In genomic region chr2:157559440-157559839, GRCm38 (mm10) we compare ENCODE assay signal across 8 mouse cellular contexts. TPM values are rescaled to one million over a fixed set of nuclear protein-coding genes. Genes with fewer than 3 reads are reported as not detected.
DNase-seq lines count a peak whose midpoint lies in the region; ATAC-seq and TF ChIP-seq lines count a peak whose summit lies in the region.

No protein-coding gene starts in this region.

- no peak overlapping the region for H3K4me3 ChIP-seq in left cerebral cortex, adult 2 months
- H3K4me3 ChIP-seq in embryonic facial prominence, embryonic 14.5 days (ENCODE audit: low read depth, low read length) = peak overlapping the region; percentile 52
- H3K4me3 ChIP-seq in limb, embryonic 10.5 days = peak overlapping the region; percentile 67
- peak overlapping the region; percentile 61 for H3K4me3 ChIP-seq in olfactory bulb, adult 2 months (ENCODE audit: insufficient read depth, low read depth, low read length)

- H3K4me2 ChIP-seq in embryonic facial prominence, embryonic 14.5 days (ENCODE audit: low read depth, low read length) = peak overlapping the region; percentile 68

- intact Hi-C loops in left cerebral cortex, adult 2 months (cut with DNase I) = no loop called here

- H3K36me3 ChIP-seq in embryonic facial prominence, embryonic 14.5 days (ENCODE audit: control insufficient read depth, insufficient read depth, low read length) = peaks cover 77% of the 10 kb centered on the region
- H3K36me3 ChIP-seq in limb, embryonic 10.5 days = peaks cover 88% of the 10 kb centered on the region

- no peak for DNase-seq in left cerebral cortex, adult 2 months (ENCODE audit: extremely low spot score in 1 of 2, low spot score in 2 of 2)
- DNase-seq in left cerebral cortex, adult 9 months (ENCODE audit: low spot score in 2 of 2) = no peak
- no peak for DNase-seq in embryonic facial prominence, embryonic 14.5 days (ENCODE audit: low spot score)
- DNase-seq in limb, embryonic 10.5 days (ENCODE audit: low spot score) = peak; percentile 43
- no peak for DNase-seq in gastrocnemius, adult 18-20 months (ENCODE audit: low spot score)
- no peak for DNase-seq in thymus, postnatal 14 days
- no peak for DNase-seq in layer of hippocampus, adult 11-12 months (ENCODE audit: low spot score)

- peaks cover 68% of the 10 kb centered on the region for H3K9me3 ChIP-seq in embryonic facial prominence, embryonic 14.5 days (ENCODE audit: control insufficient read depth, low read length)
- peaks cover 34% of the 10 kb centered on the region for H3K9me3 ChIP-seq in limb, embryonic 10.5 days (replicated peaks)

- 58% methylated on average over 19 of the region's 19 CpGs for WGBS in embryonic facial prominence, embryonic 14.5 days
- WGBS in limb, embryonic 10.5 days = 51% methylated on average over 19 of the region's 19 CpGs
- 57% methylated on average over 19 of the region's 19 CpGs for WGBS in olfactory bulb, adult 2 months

- H3K27ac ChIP-seq in left cerebral cortex, adult 2 months = no peak overlapping the region
- H3K27ac ChIP-seq in embryonic facial prominence, embryonic 14.5 days (replicated peaks; ENCODE audit: low read depth, low read length) = peak overlapping the region; percentile 65; the same call in 1 of the 2 replicates
- peak overlapping the region; percentile 92 for H3K27ac ChIP-seq in limb, embryonic 10.5 days
- H3K27ac ChIP-seq in olfactory bulb, adult 2 months (ENCODE audit: insufficient read depth, low read depth, low read length) = no peak overlapping the region

- no peak for TF ChIP-seq POLR2A in olfactory bulb, adult 2 months (IDR thresholded peaks at IDR 0.05; ENCODE audit: insufficient read depth, low read depth, low read length)

- TF ChIP-seq CTCF in left cerebral cortex, adult 2 months (IDR thresholded peaks at IDR 0.05) = peak; percentile 13
- TF ChIP-seq CTCF in olfactory bulb, adult 2 months (IDR thresholded peaks at IDR 0.05; ENCODE audit: insufficient read depth, low read depth, low read length) = no peak

- H3K27me3 ChIP-seq in embryonic facial prominence, embryonic 14.5 days (replicated peaks; ENCODE audit: control insufficient read depth, insufficient read depth, low read length) = no peaks in the 10 kb centered on the region
- H3K27me3 ChIP-seq in limb, embryonic 10.5 days (ENCODE audit: low read depth, poor library complexity, severe bottlenecking) = no peaks in the 10 kb centered on the region

- H3K4me1 ChIP-seq in embryonic facial prominence, embryonic 14.5 days (ENCODE audit: control insufficient read depth, insufficient read depth, low read length) = peaks cover 23% of the 10 kb centered on the region
- H3K4me1 ChIP-seq in limb, embryonic 10.5 days = peaks cover 78% of the 10 kb centered on the region
- peaks cover 20% of the 10 kb centered on the region for H3K4me1 ChIP-seq in olfactory bulb, adult 2 months (ENCODE audit: control insufficient read depth, insufficient read depth, low read length)

- no peak for ATAC-seq in embryonic facial prominence, embryonic 14.5 days (ENCODE audit: low read depth)

- peak overlapping the region; percentile 26; the same call in 1 of the 2 replicates for H3K9ac ChIP-seq in embryonic facial prominence, embryonic 14.5 days (ENCODE audit: low read depth, low read length)

RNA-seq across cellular contexts. Expression of gene Nnat, which starts 0.4 kb away (rescaled TPM):
- 100 to 1,000 TPM; 225 to 280 TPM for total RNA-seq in left cerebral cortex, adult 2 months (2021)
- polyA plus RNA-seq in embryonic facial prominence, embryonic 14.5 days (2014; fragmentation: Nextera tagmentation; extraction: Ambion mirVana) = 348 and 416 TPM in 2 replicates
- 2,112 and 2,427 TPM in 2 replicates for polyA plus RNA-seq in limb, embryonic 10.5 days (2016; fragmentation: Nextera tagmentation; extraction: Ambion mirVana)
- not detected in 2 replicates for polyA plus RNA-seq in olfactory bulb, adult 2 months (2012; ENCODE audit: insufficient read depth, insufficient read length, low replicate concordance, missing spikeins)
- total RNA-seq in gastrocnemius, adult 18-20 months (2021) = 10 to 100 TPM in 1 of 2 experiments, 1 to 10 TPM in 1; 1.6 to 16.4 TPM

RNA-seq across cellular contexts. Expression of gene Blcap, which starts 11.6 kb away (rescaled TPM):
- total RNA-seq in left cerebral cortex, adult 2 months (2021) = 100 to 1,000 TPM; 109 to 111 TPM
- polyA plus RNA-seq in embryonic facial prominence, embryonic 14.5 days (2014; fragmentation: Nextera tagmentation; extraction: Ambion mirVana) = 64.6 and 66.7 TPM in 2 replicates
- 58.0 and 66.9 TPM in 2 replicates for polyA plus RNA-seq in limb, embryonic 10.5 days (2016; fragmentation: Nextera tagmentation; extraction: Ambion mirVana)
- not detected in 2 replicates for polyA plus RNA-seq in olfactory bulb, adult 2 months (2012; ENCODE audit: insufficient read depth, insufficient read length, low replicate concordance, missing spikeins)
- total RNA-seq in gastrocnemius, adult 18-20 months (2021) = 10 to 100 TPM; 28.0 to 36.7 TPM

Comparison
In these comparisons a context has a peak if more than half of its experiments do, and no peak if none do; other contexts are left out.
1. H3K27ac ChIP-seq: peak in embryonic facial prominence, embryonic 14.5 days (single experiment) and limb, embryonic 10.5 days (single experiment); none in left cerebral cortex, adult 2 months (single experiment) and olfactory bulb, adult 2 months (single experiment).
2. RNA of gene Nnat, which starts 0.4 kb away (polyA plus RNA-seq): 2,112 to 2,427 TPM in limb, embryonic 10.5 days and 348 to 416 TPM in embryonic facial prominence, embryonic 14.5 days; not detected in olfactory bulb, adult 2 months; every median in the first group is over 100 times any median in the second.